ENCODE assay signal across 15 mouse cellular contexts in genomic region chr5:51391319-51391718, GRCm38 (mm10).
DNase-seq lines count a peak whose midpoint lies in the region; ATAC-seq and TF ChIP-seq lines count a peak whose summit lies in the region.
"Had no signal": no experiment of that assay in that cellular context is flagged by ENCODE, and none has a peak within 500 bp of the region (broad histone marks: within the 10 kb centered on the region; RNA-seq: fewer than 3 reads in every experiment).

No protein-coding gene starts in this region.

- no peak for TF ChIP-seq CTCF in heart, adult 2 months (IDR thresholded peaks at IDR 0.05)

- H3K9me3 ChIP-seq in kidney, embryonic 14.5 days (ENCODE audit: control insufficient read depth, low read length) = no peaks in the 10 kb centered on the region
- H3K9me3 ChIP-seq in embryonic facial prominence, embryonic 10.5 days = no peaks in the 10 kb centered on the region
- H3K9me3 ChIP-seq: forebrain, embryonic 10.5 days; lung, embryonic 15.5 days; neural tube, embryonic 15.5 days had no signal

- WGBS in kidney, embryonic 14.5 days = 82% methylated on average over 8 of the region's 8 CpGs
- WGBS in heart, adult 2 months = 67% methylated on average over 8 of the region's 8 CpGs
- WGBS in large intestine, adult 2 months = 17% methylated on average over 8 of the region's 8 CpGs
- 89% methylated on average over 8 of the region's 8 CpGs for WGBS in embryonic facial prominence, embryonic 10.5 days

- no peak for TF ChIP-seq EP300 in heart, adult 2 months (IDR thresholded peaks at IDR 0.05; ENCODE audit: insufficient read depth, low read depth, low read length)

- no peak for TF ChIP-seq POLR2A in heart, adult 2 months (IDR thresholded peaks at IDR 0.05; ENCODE audit: insufficient read depth, low read depth, low read length)

- no peak overlapping the region for H3K4me3 ChIP-seq in kidney, embryonic 14.5 days (ENCODE audit: low read length)
- no peak overlapping the region for H3K4me3 ChIP-seq in heart, adult 2 months
- no peak overlapping the region for H3K4me3 ChIP-seq in embryonic facial prominence, embryonic 10.5 days
- H3K4me3 ChIP-seq: forebrain, embryonic 10.5 days; lung, embryonic 15.5 days; neural tube, embryonic 15.5 days had no signal

- no peaks in the 10 kb centered on the region for H3K4me1 ChIP-seq in kidney, embryonic 14.5 days (ENCODE audit: control insufficient read depth, insufficient read depth, low read length)
- no peaks in the 10 kb centered on the region for H3K4me1 ChIP-seq in heart, adult 2 months (ENCODE audit: control insufficient read depth, insufficient read depth, low read length)
- no peaks in the 10 kb centered on the region for H3K4me1 ChIP-seq in embryonic facial prominence, embryonic 10.5 days
- H3K4me1 ChIP-seq: forebrain, embryonic 10.5 days; lung, embryonic 15.5 days; neural tube, embryonic 15.5 days had no signal

- DNase-seq in kidney, adult 11 months = peak; percentile 79
- peak; percentile 24 to 25 for DNase-seq in heart, adult 2 months
- peak; percentile 56 for DNase-seq in kidney, adult 18-20 months
- peak; percentile 92 for DNase-seq in large intestine, adult 2 months (ENCODE audit: low read depth, low spot score)
- no peak for DNase-seq in embryonic facial prominence, embryonic 10.5 days (ENCODE audit: low spot score)
- no peak for DNase-seq in frontal cortex, postnatal 25 days (ENCODE audit: low spot score in 2 of 2)
- DNase-seq: adrenal gland, adult 8-10 months; layer of hippocampus, postnatal 36 days had no signal

- no peaks in the 10 kb centered on the region for H3K27me3 ChIP-seq in kidney, embryonic 14.5 days (ENCODE audit: control insufficient read depth, insufficient read depth, low read length)
- no peaks in the 10 kb centered on the region for H3K27me3 ChIP-seq in heart, adult 2 months (ENCODE audit: control insufficient read depth, insufficient read depth, low read length)
- H3K27me3 ChIP-seq in embryonic facial prominence, embryonic 10.5 days (replicated peaks; ENCODE audit: low read depth, poor library complexity, severe bottlenecking) = no peaks in the 10 kb centered on the region
- H3K27me3 ChIP-seq: lung, embryonic 15.5 days; neural tube, embryonic 15.5 days had no signal

- no peak overlapping the region for H3K9ac ChIP-seq in kidney, embryonic 14.5 days (ENCODE audit: low read depth, low read length)
- no peak overlapping the region for H3K9ac ChIP-seq in heart, adult 2 months (ENCODE audit: low read depth, low read length)
- H3K9ac ChIP-seq: lung, embryonic 15.5 days; neural tube, embryonic 15.5 days had no signal

- H3K36me3 ChIP-seq in kidney, embryonic 14.5 days (ENCODE audit: control insufficient read depth, insufficient read depth, low read length) = no peaks in the 10 kb centered on the region
- no peaks in the 10 kb centered on the region for H3K36me3 ChIP-seq in heart, adult 2 months (ENCODE audit: control insufficient read depth, insufficient read depth, low read length)
- no peaks in the 10 kb centered on the region for H3K36me3 ChIP-seq in embryonic facial prominence, embryonic 10.5 days (replicated peaks)
- H3K36me3 ChIP-seq: forebrain, embryonic 10.5 days; lung, embryonic 15.5 days; neural tube, embryonic 15.5 days had no signal

- intact Hi-C loops in heart, adult 2 months (cut with DNase I) = no loop called here

- no peak for ATAC-seq in kidney, embryonic 14.5 days (ENCODE audit: low FRiP score, low TSS enrichment)
- no peak for ATAC-seq in megakaryocyte, adult 5-6 weeks (ENCODE audit: poor library complexity, severe bottlenecking)
- ATAC-seq: hindbrain, postnatal 0 days; midbrain, embryonic 16.5 days had no signal

- H3K4me2 ChIP-seq in kidney, embryonic 14.5 days (replicated peaks; ENCODE audit: low read depth, low read length) = no peak overlapping the region
- H3K4me2 ChIP-seq: lung, embryonic 15.5 days; neural tube, embryonic 15.5 days had no signal

- no peak overlapping the region for H3K27ac ChIP-seq in kidney, embryonic 14.5 days (ENCODE audit: low read depth, low read length)
- no peak overlapping the region for H3K27ac ChIP-seq in heart, adult 2 months
- no peak overlapping the region for H3K27ac ChIP-seq in embryonic facial prominence, embryonic 10.5 days (replicated peaks)
- H3K27ac ChIP-seq: forebrain, embryonic 10.5 days; hindbrain, postnatal 0 days; lung, embryonic 15.5 days; neural tube, embryonic 15.5 days had no signal

- H3K79me2 ChIP-seq in heart, adult 2 months (replicated peaks; ENCODE audit: control insufficient read depth, insufficient read depth, low read length) = no peaks in the 10 kb centered on the region

Comparison
In these comparisons a context has a peak if more than half of its experiments do, and no peak if none do; other contexts are left out.
1. DNase-seq: peak in kidney, adult 11 months (single experiment), heart, adult 2 months (2 of 2), kidney, adult 18-20 months (single experiment) and large intestine, adult 2 months (single experiment); none in embryonic facial prominence, embryonic 10.5 days (single experiment) and frontal cortex, postnatal 25 days (0 of 2).